Mouse (Mus musculus) embryonic facial prominence, embryonic 14.5 days (tissue): ENCODE results near the gene Babam2. TPM values are rescaled to one million over a fixed set of nuclear protein-coding genes. Genes with fewer than 3 reads are reported as not detected.

Experiments
- ATAC-seq: fragments of 200-750 bp; cut with Nextera tagmentation; 2 replicates; pipeline ENCODE4 v1.8.0; 2017; ENCODE audit warnings: low read depth, moderate number of reproducible peaks, moderate TSS enrichment
- DNase-seq: peaks from one replicate; pipeline ENCODE4 v3.0.0-alpha.2; 2015; ENCODE audit warnings: low spot score
- H3K27ac ChIP-seq: fragments of 300-500 bp; sonication (generic); replicated peaks from 2 replicates; pipeline ENCODE4 v1.5.1; 2014; ENCODE audit warnings: low read depth, mild to moderate bottlenecking, low read length, moderate library complexity
- H3K27me3 ChIP-seq: fragments of 300-500 bp; sonication (generic); replicated peaks from 2 replicates; pipeline ENCODE4 v1.6.1; 2014; ENCODE audit warnings: low read length; ENCODE audit not compliant: control insufficient read depth, insufficient read depth
- H3K36me3 ChIP-seq: fragments of 300-500 bp; sonication (generic); 2 replicates; pipeline ENCODE4 v1.6.1; 2014; ENCODE audit warnings: low read length, mixed read lengths; ENCODE audit not compliant: control insufficient read depth, insufficient read depth
- H3K4me1 ChIP-seq: fragments of 300-500 bp; sonication (generic); 2 replicates; pipeline ENCODE4 v1.6.1; 2014; ENCODE audit warnings: antibody characterized with exemption, low read length; ENCODE audit not compliant: control insufficient read depth, insufficient read depth
- H3K4me2 ChIP-seq: fragments of 300-500 bp; sonication (generic); 2 replicates; pipeline ENCODE4 v1.6.1; 2014; ENCODE audit warnings: low read depth, mild to moderate bottlenecking, low read length, moderate library complexity, mixed read lengths
- H3K4me3 ChIP-seq: fragments of 300-500 bp; sonication (generic); 2 replicates; pipeline ENCODE4 v1.5.1; 2014; ENCODE audit warnings: low read depth, mild to moderate bottlenecking, low read length
- H3K9ac ChIP-seq: fragments of 300-500 bp; sonication (generic); 2 replicates; pipeline ENCODE4 v1.6.1; 2014; ENCODE audit warnings: low read depth, mild to moderate bottlenecking, low read length, moderate library complexity, mixed read lengths
- H3K9me3 ChIP-seq: fragments of 300-500 bp; sonication (generic); 2 replicates; pipeline ENCODE4 v1.6.1; 2016; ENCODE audit warnings: low read length; ENCODE audit not compliant: control insufficient read depth
- WGBS: fragments of 180-500 bp; shearing (Covaris S2); extraction: QIAGEN DNeasy Blood & Tissue Kit; methylation state at CpG from one replicate; pipeline ENCODE4 v1.1.7; 2014; 5-methylcytosine and 5-hydroxymethylcytosine counted together
- microRNA-seq: library from miRNA; unstranded; fragments of <30 nt; microRNA quantifications from one replicate; pipeline ENCODE4, GENCODE M21; 2016; ENCODE audit warnings: borderline number of aligned reads
- polyA plus RNA-seq: library from polyadenylated mRNA; unstranded; fragments of >200 nt; fragmentation: Nextera tagmentation; extraction: Ambion mirVana; gene quantifications from 2 replicates; pipeline ENCODE4 v1.2.1, GENCODE M21; 2014

Gene Babam2
- polyA plus RNA-seq, 1 experiment from 2014 or later, result 37.6 TPM

DNA sequence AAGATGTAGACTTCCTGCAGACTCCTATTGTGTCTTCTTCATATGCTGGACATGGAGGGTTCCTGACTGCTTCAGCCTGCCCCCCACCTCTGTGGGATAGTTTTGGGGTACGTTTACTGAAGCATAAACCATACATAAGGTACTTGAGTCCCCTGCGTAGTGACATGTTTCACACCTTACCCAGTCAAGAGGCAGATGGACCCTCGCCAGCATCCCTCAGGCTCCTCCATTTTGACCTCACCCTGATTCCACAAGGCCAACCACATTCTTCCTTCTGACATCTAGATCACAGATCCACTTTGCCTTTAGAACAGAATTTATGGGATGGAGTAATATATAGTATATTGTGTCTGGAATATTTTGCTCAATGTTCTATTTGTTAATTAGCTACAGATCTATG is 429.7 kb downstream of the Babam2 start:
- Histone ChIP-seq H3K36me3 (no peaks in the 10 kb centered on the region), H3K4me3 (no peak overlapping the region), H3K9me3 (no peaks in the 10 kb centered on the region), H3K4me1 (no peaks in the 10 kb centered on the region; the same call in 1 of the 2 replicates), H3K9ac (no peak overlapping the region), H3K4me2 (no peak overlapping the region), H3K27ac (no peak overlapping the region), H3K27me3 (no peaks in the 10 kb centered on the region)
- WGBS, result 86% methylated on average over 3 of the region's 3 CpGs
- DNase-seq (no peak), ATAC-seq (no peak)

GRCm38 (mm10) chr5:32127927-32128326 is 430.4 kb downstream of the Babam2 start:
- WGBS, result 60% methylated on average over 3 of the region's 3 CpGs
- Histone ChIP-seq H3K27ac (no peak overlapping the region), H3K4me1 (no peaks in the 10 kb centered on the region; the same call in 1 of the 2 replicates), H3K9ac (no peak overlapping the region), H3K36me3 (no peaks in the 10 kb centered on the region), H3K9me3 (no peaks in the 10 kb centered on the region), H3K4me3 (no peak overlapping the region), H3K27me3 (no peaks in the 10 kb centered on the region), H3K4me2 (no peak overlapping the region)
- DNase-seq (no peak), ATAC-seq (no peak)

DNA sequence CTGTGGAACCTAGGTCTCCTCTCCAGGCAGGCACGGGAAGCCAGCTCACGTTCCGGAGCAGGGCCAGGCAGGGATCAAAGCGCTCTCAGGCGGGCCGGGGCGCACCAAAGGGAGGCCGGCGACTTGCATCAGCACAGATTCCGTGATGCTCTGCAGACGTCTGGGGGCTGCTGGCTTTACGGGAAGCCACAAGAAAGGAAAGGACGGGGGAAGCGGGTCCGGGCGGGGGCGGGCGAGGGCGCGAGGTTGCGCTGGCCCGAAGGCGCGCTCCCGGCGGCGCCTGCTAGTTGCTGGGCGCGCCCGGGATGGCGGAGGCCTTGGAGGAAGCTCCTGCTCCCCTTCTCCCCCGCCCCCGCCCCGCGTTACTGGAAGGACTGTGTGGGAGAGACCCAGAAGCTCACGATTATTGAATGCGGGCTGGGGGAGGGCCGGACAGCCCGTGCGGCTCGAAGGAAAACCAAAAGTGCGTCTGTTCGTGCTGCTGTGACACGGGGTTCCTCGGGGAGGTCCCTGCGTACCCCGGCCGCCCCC is 435.6 kb downstream of the Babam2 start:
- Histone ChIP-seq H3K9me3 (no peaks in the 10 kb centered on the region), H3K36me3 (no peaks in the 10 kb centered on the region), H3K9ac (peak overlapping the region; percentile 83), H3K4me3 (peak overlapping the region; percentile 62), H3K4me1 (no peaks in the 10 kb centered on the region; the same call in none of the 2 replicates), H3K27me3 (no peaks in the 10 kb centered on the region), H3K27ac (peak overlapping the region; percentile 98), H3K4me2 (peak overlapping the region; percentile 70)
- DNase-seq (peak; percentile 79), ATAC-seq (peak; percentile 26; the same call in 1 of the 2 replicates)
- 2% methylated on average over 25 of the region's 48 CpGs for WGBS

- Histone ChIP-seq H3K4me1 (no peaks in the 10 kb centered on the region; the same call in none of the 2 replicates), H3K4me2 (peak overlapping the region; percentile 70), H3K9ac (peak overlapping the region; percentile 83), H3K27me3 (no peaks in the 10 kb centered on the region), H3K27ac (peak overlapping the region; percentile 98), H3K36me3 (no peaks in the 10 kb centered on the region), H3K4me3 (peak overlapping the region; percentile 62), H3K9me3 (no peaks in the 10 kb centered on the region)
- under 1% methylated on average over 20 of the region's 20 CpGs for WGBS
- peak; percentile 23; the same call in 1 of the 2 replicates for ATAC-seq
- DNase-seq, result peak; percentile 89
Measured at GRCm38 (mm10) chr5:32133549-32134004, 436.1 kb downstream of the Babam2 start.

- 5% methylated on average over 21 of the region's 21 CpGs for WGBS
- Histone ChIP-seq H3K9me3 (no peaks in the 10 kb centered on the region), H3K9ac (peak overlapping the region; percentile 83), H3K27ac (peak overlapping the region; percentile 98), H3K36me3 (no peaks in the 10 kb centered on the region), H3K27me3 (no peaks in the 10 kb centered on the region), H3K4me2 (peak overlapping the region; percentile 70), H3K4me1 (peaks cover 6% of the 10 kb centered on the region), H3K4me3 (peak overlapping the region; percentile 62)
- ATAC-seq, result no peak
- no peak for DNase-seq
Measured at GRCm38 (mm10) chr5:32134051-32134732, 436.7 kb downstream of the Babam2 start.

Small RNA genes lying within 50 kb of the gene (microRNA-seq; reads per million reads assigned to microRNA genes)
- gene Mir3473e, result not detected

Other genes with a start within 250 kb of the Babam2 start
- gene Zfp512, start 245.3 kb upstream of the Babam2 start, polyA plus RNA-seq, result 39.1 and 43.6 TPM in 2 replicates
- gene 4930548H24Rik, start 211.9 kb upstream of the Babam2 start, polyA plus RNA-seq, result not detected in 2 replicates
- gene Gpn1, start 202.9 kb upstream of the Babam2 start, polyA plus RNA-seq, result 43.0 and 53.1 TPM in 2 replicates
- gene Slc4a1ap, start 170.7 kb upstream of the Babam2 start, polyA plus RNA-seq, result 22.4 and 23.4 TPM in 2 replicates
- 9.5 and 11.4 TPM in 2 replicates for gene Supt7l, start 169.9 kb upstream of the Babam2 start, polyA plus RNA-seq
- gene Mrpl33, start 100.7 kb upstream of the Babam2 start, polyA plus RNA-seq, result 297 and 305 TPM in 2 replicates
- gene Rbks, start 57 bp upstream of the Babam2 start, polyA plus RNA-seq, result 3.6 TPM in 2 replicates